Mouse (Mus musculus) brain, adult 10 weeks (tissue): Measurements from ENCODE around the gene Acaca. TPM values are rescaled to one million over a fixed set of nuclear protein-coding genes. Genes with fewer than 3 reads are reported as not detected.

ENCODE experiments used
- polyA plus RNA-seq: library from polyadenylated mRNA; stranded (reverse); fragments of 350-450 nt; fragmentation: Illumina TruSeq; extraction: RNeasy Lipid Tissue Mini Kit (QIAGEN cat#74804); gene quantifications from one replicate; pipeline ENCODE4 v1.2.3, GENCODE M21; 2015; ENCODE audit warnings: low read depth, low replicate concordance

Gene Acaca
- 32.9 TPM for polyA plus RNA-seq

GRCm38 (mm10) chr11:84128943-84129798, at the start of gene Acaca, which contains the start of gene Tada2a:
Gene Acaca, plus strand, starts transcription at chr11:84129672.
Gene Tada2a, minus strand, starts transcription at chr11:84129600.

GRCm38 (mm10) chr11:84167046-84167526, 37.6 kb downstream of the Acaca start, which contains the start of gene Gm11437:
Gene Gm11437, minus strand, starts transcription at chr11:84167476.

Other genes starting within 250 kb of the Acaca start
- gene Ddx52, start 187.6 kb upstream of the Acaca start, polyA plus RNA-seq = 16.6 TPM
- 28.8 TPM for gene Synrg, start 165.2 kb upstream of the Acaca start, polyA plus RNA-seq
- gene Dusp14, start 60.4 kb upstream of the Acaca start, polyA plus RNA-seq = 121 TPM
- gene Tada2a, start 72 bp upstream of the Acaca start, polyA plus RNA-seq = 28.4 TPM
- not detected for gene Gm11437, start 37.8 kb downstream of the Acaca start, polyA plus RNA-seq